Mouse (Mus musculus) limb, embryonic 10.5 days (tissue): Measurements from ENCODE around the gene Cops3. TPM values are rescaled to one million over a fixed set of nuclear protein-coding genes. Genes with fewer than 3 reads are reported as not detected.

Source experiments
- DNase-seq: peaks from one replicate; pipeline ENCODE4 v3.0.0-alpha.2; 2017; ENCODE audit warnings: low spot score
- H3K27ac ChIP-seq: fragments of 300-500 bp; sonication (generic); 2 replicates; pipeline ENCODE4 v1.5.1; 2016; ENCODE audit warnings: mild to moderate bottlenecking
- H3K27me3 ChIP-seq: fragments of 300-500 bp; sonication (generic); 2 replicates; pipeline ENCODE4 v1.6.1; 2016; ENCODE audit warnings: low read depth, mild to moderate bottlenecking; ENCODE audit not compliant: poor library complexity, severe bottlenecking
- H3K36me3 ChIP-seq: fragments of 300-500 bp; sonication (generic); 2 replicates; pipeline ENCODE4 v1.6.1; 2016; ENCODE audit warnings: mild to moderate bottlenecking, moderate library complexity
- H3K4me1 ChIP-seq: fragments of 300-500 bp; sonication (generic); 2 replicates; pipeline ENCODE4 v1.6.1; 2016
- H3K4me3 ChIP-seq: fragments of 300-500 bp; sonication (generic); 2 replicates; pipeline ENCODE4 v1.5.1; 2016; ENCODE audit warnings: mild to moderate bottlenecking, moderate library complexity
- H3K9me3 ChIP-seq: fragments of 300-500 bp; sonication (generic); replicated peaks from 2 replicates; pipeline ENCODE4 v1.6.1; 2016; ENCODE audit warnings: mild to moderate bottlenecking
- WGBS: fragments of 180-500 bp; shearing (Covaris S2); methylation state at CpG from one replicate; pipeline ENCODE4 v1.1.7; 2016; 5-methylcytosine and 5-hydroxymethylcytosine counted together
- polyA plus RNA-seq: library from polyadenylated mRNA; unstranded; fragments of >200 nt; fragmentation: Nextera tagmentation; extraction: Ambion mirVana; gene quantifications from 2 replicates; pipeline ENCODE4 v1.2.1, GENCODE M21; 2016

Cops3 gene
- polyA plus RNA-seq, 1 experiment from 2014 or later, result 248 TPM

DNA sequence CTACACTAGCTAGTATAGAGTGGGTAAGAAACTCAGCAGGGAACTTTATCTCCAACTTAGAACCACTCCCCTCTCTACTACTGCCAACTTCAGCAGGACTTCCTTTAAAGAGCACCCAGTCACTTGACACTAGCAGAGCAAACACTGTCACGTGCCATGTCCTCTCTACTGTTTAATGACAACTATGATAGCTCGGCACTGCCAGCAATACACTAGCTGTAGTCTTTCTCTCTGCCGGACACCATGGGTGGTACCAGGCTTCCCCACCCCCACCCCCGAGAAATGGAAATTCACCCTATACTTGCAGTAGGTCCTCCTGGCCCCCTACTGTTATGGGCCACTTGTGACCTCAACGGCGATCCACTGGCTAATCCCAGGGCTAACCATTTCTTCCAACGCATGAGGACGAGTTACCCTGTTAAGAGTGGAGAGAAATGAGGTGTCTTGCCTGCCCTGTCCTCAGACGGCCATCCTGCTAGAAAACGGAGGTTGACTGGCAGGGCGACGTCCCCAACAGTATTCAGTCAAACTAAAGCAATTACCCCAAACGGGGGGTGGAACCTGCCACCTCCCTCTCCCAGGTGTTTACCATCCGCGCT, 30.5 kb downstream of the Cops3 start:
- H3K4me3 ChIP-seq, result peak overlapping the region; percentile 86
- H3K27me3 ChIP-seq, result no peaks in the 10 kb centered on the region
- peaks cover 20% of the 10 kb centered on the region for H3K4me1 ChIP-seq
- no peaks in the 10 kb centered on the region for H3K9me3 ChIP-seq
- H3K27ac ChIP-seq, result peak overlapping the region; percentile 100
- WGBS, result 2% methylated on average over 15 of the region's 15 CpGs
- peaks cover 37% of the 10 kb centered on the region for H3K36me3 ChIP-seq
- DNase-seq, result peak; percentile 33

DNA sequence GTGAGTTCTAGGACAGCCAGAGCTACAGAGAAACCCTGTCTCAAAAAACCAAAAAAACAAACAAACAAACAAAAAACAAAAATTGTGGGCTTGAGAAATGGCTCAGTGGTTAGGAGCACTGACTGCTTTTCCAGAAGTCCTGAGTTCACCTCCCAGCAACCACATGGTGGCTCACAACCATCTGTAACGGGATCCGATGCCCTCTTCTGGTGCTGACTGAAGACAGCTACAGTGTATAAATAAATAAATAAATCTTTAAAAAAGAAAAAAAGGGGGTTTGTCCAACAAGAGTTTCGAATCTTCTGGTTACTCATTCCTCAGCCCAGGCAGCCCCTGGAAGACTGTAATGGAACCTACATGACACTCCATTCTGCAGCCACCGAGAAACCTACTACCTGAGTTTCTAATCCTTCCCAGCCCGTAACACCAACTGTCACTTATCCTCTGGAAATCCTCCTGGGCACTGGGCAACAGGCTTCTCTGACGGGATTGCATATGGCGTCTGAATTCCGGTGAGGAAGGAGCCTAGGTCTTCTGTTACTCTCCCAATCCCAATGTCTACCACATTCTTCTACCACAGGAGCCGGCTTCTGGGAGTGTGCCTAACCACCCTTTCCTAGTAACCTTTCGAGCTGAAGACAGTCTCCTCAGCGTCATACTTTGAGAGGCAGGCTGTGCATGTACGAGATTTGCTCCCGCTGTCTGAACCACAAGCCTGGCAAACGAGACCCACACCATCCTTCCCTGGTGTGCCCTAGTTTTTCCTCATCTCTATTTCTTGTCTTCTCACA, 31.3 kb downstream of the Cops3 start:
- H3K36me3 ChIP-seq, result peaks cover 45% of the 10 kb centered on the region
- peak overlapping the region; percentile 86 for H3K4me3 ChIP-seq
- no peaks in the 10 kb centered on the region for H3K9me3 ChIP-seq
- no peak for DNase-seq
- H3K27ac ChIP-seq, result 0 out of 2 replicates have a peak overlapping the region, but pooled peaks have one; percentile 100
- H3K4me1 ChIP-seq, result peaks cover 20% of the 10 kb centered on the region
- WGBS, result 77% methylated on average over 14 of the region's 14 CpGs
- H3K27me3 ChIP-seq, result no peaks in the 10 kb centered on the region

DNA sequence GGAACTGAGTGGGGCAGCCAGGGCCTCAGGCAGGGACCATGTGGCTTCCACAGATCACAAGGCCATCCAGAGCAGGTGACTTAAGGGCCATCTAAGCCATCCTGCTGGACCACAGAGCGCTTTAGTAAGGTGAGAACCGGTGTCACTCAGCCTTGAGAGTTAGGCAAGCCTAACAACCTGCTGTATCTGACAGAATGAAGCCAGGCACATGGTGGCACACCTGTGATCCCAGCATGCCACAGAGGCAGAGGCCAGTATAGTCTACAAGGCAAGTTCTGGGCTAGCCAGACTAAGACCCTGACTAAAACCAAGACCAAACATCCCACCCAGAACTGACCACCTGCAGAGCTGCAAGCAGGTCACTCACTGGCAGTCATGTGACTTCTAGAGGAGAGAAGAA, 34.0 kb downstream of the Cops3 start:
- Histone ChIP-seq H3K27ac (no peak overlapping the region), H3K4me1 (peaks cover 14% of the 10 kb centered on the region), H3K36me3 (peaks cover 72% of the 10 kb centered on the region), H3K9me3 (no peaks in the 10 kb centered on the region), H3K27me3 (no peaks in the 10 kb centered on the region), H3K4me3 (no peak overlapping the region)
- WGBS, result 90% methylated on average over 2 of the region's 2 CpGs
- DNase-seq, result no peak

DNA sequence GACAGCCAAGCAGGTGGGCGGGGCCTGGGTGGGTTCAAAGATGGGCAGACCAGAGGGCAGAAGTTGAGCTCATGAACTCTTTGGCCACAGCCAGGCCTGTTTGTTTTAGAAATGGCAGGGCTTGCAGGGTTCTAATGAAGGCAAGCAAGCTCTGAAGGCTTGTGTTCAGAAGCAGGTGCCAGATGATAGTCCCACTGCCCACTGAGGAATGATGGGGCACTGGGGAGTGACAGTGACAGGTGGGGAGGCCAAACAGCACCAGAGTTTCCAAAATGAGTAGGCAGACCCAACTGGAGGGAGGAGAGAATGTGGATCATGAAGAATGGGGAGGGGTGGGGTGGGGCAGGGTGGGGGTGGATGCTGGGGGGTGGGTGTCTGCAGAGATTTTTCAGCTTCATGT, 34.4 kb downstream of the Cops3 start:
- H3K4me1 ChIP-seq, result peaks cover 14% of the 10 kb centered on the region
- H3K9me3 ChIP-seq, result no peaks in the 10 kb centered on the region
- 95% methylated on average over 1 of the region's 1 CpGs for WGBS
- H3K4me3 ChIP-seq, result no peak overlapping the region
- no peak for DNase-seq
- H3K27me3 ChIP-seq, result no peaks in the 10 kb centered on the region
- H3K36me3 ChIP-seq, result peaks cover 76% of the 10 kb centered on the region
- H3K27ac ChIP-seq, result no peak overlapping the region

DNA sequence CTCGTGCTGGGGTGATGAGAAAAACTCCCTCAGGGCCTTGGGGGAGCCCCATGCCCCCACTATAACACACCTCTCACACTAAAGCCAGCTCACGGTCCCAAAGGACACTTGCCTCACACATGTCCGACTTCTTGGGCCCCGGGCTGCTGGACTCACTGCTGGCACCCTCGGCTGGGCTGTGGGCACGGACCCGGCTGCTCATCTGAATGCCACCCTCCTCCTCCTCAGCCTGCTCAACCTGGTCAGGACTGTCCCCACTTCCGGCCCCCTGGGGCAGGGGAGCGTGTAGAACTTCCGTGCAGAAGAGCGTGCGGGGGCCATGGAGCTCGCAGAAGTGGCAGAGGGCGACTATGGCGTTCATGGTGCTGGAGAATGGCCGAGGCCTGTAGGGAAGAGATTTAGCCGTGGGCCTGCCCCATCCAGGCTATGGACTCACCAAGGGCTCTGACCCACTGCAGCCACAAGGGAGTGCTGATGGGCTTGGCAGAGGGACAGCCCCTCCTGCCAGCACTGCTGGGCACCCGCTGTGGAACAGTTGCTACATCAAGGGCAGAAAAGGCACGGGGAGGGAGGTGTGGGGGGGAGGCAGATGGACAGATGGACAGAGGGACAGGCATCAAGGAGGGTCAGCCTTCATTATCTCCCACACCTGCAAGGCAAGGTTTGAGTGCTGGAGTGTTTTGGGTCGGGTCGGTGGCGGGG, 35.1 kb downstream of the Cops3 start:
- Histone ChIP-seq H3K4me3 (peak overlapping the region; percentile 13; the same call in 1 of the 2 replicates), H3K4me1 (peaks cover 12% of the 10 kb centered on the region), H3K36me3 (peaks cover 83% of the 10 kb centered on the region), H3K9me3 (no peaks in the 10 kb centered on the region), H3K27ac (no peak overlapping the region), H3K27me3 (no peaks in the 10 kb centered on the region)
- DNase-seq, result no peak
- 91% methylated on average over 22 of the region's 22 CpGs for WGBS

DNA sequence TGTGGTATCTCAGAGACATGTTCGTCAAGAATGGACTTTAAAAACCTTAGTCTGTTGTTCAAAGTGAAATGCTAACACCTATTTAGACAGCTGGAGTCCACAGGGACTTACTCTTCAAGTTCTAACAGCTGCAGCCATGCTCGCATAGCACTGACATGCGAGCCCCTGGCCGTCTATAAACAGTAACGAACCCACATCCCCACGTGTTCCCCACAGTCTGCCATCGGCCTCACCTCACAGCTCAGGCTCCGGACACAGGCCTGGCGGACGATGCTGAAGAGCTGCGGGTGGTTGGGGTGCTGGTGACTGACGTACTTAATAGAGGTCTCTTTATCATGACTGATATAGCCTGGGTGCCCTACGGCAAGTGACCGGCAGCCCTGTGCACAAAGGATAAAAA, 36.1 kb downstream of the Cops3 start:
- Histone ChIP-seq H3K27ac (no peak overlapping the region), H3K4me3 (no peak overlapping the region), H3K4me1 (peaks cover 2% of the 10 kb centered on the region), H3K9me3 (no peaks in the 10 kb centered on the region), H3K36me3 (peaks cover 93% of the 10 kb centered on the region), H3K27me3 (no peaks in the 10 kb centered on the region)
- WGBS, result 92% methylated on average over 14 of the region's 14 CpGs
- DNase-seq, result no peak

DNA sequence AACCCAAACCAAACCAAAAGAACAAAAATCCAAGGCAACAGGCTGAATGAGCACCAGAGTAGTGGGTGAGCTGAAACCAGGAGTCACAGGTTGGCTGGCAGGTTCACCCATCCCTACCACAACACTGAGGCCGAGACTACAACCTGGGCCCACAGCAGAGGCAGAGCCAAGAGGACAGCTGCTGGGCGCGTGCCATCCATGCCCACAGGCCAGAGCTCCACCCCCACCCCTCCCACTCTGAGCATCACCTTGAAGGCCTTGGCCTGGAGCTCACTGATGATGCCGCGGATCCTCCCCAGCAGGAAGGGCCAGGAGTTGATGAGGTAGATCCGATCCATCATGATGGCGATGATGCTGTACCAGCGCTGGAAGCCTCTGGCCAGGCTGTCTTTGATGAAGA, 37.8 kb downstream of the Cops3 start:
- Histone ChIP-seq H3K27me3 (no peaks in the 10 kb centered on the region), H3K36me3 (peaks cover 100% of the 10 kb centered on the region), H3K4me3 (no peak overlapping the region), H3K27ac (no peak overlapping the region), H3K9me3 (no peaks in the 10 kb centered on the region), H3K4me1 (no peaks in the 10 kb centered on the region)
- DNase-seq, result no peak
- 97% methylated on average over 8 of the region's 8 CpGs for WGBS

DNA sequence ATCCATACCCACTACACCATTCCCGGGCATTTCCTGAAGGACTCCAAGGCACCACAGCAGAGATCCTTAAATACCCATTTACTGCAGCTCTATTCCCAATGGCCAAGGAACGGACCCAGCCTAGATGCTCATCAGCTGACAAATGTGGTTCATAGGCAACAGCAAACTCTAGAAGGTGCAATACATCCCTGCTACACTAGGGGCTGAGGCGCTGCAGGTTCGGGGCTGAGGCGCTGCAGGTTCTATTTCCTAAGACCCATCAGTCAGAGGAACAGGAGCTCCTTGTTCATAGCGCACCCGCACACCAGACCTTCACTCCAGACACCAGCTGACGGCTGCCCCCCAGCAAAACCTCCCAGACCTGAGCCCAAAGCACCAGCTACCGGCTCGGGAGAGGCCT, 39.2 kb downstream of the Cops3 start:
- no peaks in the 10 kb centered on the region for H3K4me1 ChIP-seq
- H3K27me3 ChIP-seq, result no peaks in the 10 kb centered on the region
- no peak overlapping the region for H3K4me3 ChIP-seq
- peaks cover 100% of the 10 kb centered on the region for H3K36me3 ChIP-seq
- no peak for DNase-seq
- no peaks in the 10 kb centered on the region for H3K9me3 ChIP-seq
- no peak overlapping the region for H3K27ac ChIP-seq
- 94% methylated on average over 10 of the region's 10 CpGs for WGBS

DNA sequence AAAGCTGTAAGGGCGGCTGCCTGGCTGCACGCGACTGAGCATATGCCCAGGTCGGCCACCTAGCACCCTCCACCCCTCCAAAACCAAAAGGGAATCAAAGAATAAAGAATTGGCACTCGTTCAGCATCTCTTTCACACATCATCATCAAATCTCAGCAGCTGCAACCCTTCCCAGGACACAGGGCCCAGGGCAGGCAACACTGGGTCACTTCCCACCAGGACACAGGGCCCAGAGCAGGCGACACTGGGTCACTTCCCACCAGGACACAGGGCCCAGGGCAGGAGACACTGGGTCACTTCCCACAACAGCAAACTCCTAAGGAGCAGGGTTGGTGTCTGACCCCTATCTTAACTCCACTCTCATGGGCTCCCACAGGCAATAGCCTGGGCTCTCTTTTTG, 46.2 kb downstream of the Cops3 start:
- DNase-seq, result no peak
- H3K27ac ChIP-seq, result no peak overlapping the region
- no peaks in the 10 kb centered on the region for H3K4me1 ChIP-seq
- H3K27me3 ChIP-seq, result no peaks in the 10 kb centered on the region
- 90% methylated on average over 6 of the region's 6 CpGs for WGBS
- H3K36me3 ChIP-seq, result peaks cover 73% of the 10 kb centered on the region
- no peaks in the 10 kb centered on the region for H3K9me3 ChIP-seq
- H3K4me3 ChIP-seq, result no peak overlapping the region

DNA sequence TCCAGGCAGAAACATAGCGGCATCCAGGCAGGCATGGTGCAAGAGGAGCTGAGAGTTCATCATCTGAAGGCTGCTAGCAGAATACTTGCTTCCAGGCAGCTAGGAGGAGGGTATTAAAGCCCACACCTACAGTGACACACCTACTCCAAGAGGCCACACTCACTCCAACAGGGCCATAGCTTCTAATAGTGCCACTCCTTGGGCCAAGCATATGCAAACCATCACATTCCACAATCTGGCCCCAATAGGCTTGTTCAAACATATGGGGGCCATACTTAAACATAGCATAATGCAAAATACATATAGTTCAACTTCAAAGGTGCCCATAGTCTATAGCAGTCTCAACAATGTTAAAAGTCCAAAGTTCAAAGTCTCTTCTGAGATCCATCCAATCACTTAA, 50.3 kb downstream of the Cops3 start:
- Histone ChIP-seq H3K27me3 (peaks cover 30% of the 10 kb centered on the region), H3K4me3 (no peak overlapping the region), H3K36me3 (peaks cover 36% of the 10 kb centered on the region), H3K27ac (no peak overlapping the region), H3K4me1 (peaks cover 19% of the 10 kb centered on the region), H3K9me3 (no peaks in the 10 kb centered on the region)
- 89% methylated on average over 1 of the region's 1 CpGs for WGBS
- no peak for DNase-seq

DNA sequence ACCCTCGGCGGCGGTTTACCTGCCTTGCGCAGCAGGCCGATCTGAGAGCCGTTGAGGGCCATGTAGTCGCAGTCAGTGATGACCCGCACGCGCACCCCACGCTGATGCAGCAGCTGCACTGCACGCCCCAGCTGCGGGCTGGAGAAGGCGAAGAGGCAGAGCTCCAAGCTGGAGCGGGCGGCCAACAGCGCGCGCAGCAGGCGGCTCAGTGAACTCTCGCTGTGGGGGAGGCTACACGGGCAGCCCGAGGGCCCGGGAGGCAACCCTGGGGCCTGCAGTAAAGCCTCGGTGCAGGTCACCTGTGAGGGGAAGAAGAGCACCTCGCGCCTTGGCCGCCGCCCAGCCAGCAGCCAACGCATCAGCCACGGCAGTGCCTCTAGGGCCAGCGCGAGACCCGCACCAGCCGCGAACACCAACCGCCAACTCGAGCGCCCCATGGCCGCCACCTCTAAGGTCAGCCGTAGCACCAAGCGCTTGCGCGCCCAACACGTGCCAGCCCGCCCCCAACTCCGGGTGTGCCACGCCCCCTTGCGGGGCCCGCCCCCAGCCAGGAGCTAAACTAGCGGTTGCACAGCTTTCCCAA, 52.3 kb downstream of the Cops3 start, which contains the start of gene Pld6:
Pld6 (minus strand) TSS at position 447 of the 583 bp plus-strand sequence.
- peaks cover 30% of the 10 kb centered on the region for H3K27me3 ChIP-seq
- DNase-seq, result peak; percentile 85
- no peaks in the 10 kb centered on the region for H3K9me3 ChIP-seq
- peak within 1 kb of the TSS; percentile 72 for H3K27ac ChIP-seq
- H3K4me3 ChIP-seq, result peak within 1 kb of the TSS; percentile 64
- WGBS, result 1% methylated on average over 51 of the region's 51 CpGs
- peaks cover 19% of the 10 kb centered on the region for H3K4me1 ChIP-seq
- H3K36me3 ChIP-seq, result peaks cover 16% of the 10 kb centered on the region

DNA sequence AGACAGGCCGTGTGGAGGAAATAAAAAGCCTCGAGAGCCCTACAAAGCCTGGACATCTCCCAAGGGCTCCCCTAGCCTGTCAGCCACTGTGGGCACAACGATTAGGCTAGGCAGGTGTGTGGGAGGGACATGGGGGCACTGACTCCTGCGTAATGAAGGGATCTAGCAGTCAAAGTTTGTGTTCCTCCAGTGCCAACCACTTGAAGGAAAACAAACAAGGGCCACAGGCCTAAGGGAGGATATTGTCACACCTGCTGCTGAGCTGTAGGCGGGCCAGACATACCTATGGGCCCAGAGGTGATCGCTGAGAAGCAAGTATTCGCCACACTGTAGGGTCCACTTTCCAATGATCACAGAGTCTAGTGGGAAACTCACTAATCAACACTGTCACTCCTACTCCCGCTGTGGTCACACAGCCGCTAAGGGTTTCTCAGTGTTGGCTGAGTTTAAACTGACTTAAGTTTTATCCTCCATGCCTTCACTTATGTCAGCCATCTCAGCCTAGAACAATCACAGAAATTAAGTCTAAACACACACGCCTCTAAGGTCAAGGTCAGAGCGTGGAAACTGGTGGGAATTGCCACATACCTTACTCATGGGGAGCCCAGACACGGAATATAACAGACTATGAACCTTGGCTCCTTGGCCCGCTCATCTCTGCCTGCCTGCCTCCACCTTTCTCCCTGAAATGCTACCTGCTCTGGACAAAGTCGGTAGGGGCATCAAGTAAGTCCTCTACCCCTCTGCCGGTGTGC, 53.0 kb downstream of the Cops3 start:
- 57% methylated on average over 15 of the region's 15 CpGs for WGBS
- Histone ChIP-seq H3K36me3 (peaks cover 9% of the 10 kb centered on the region), H3K4me1 (peaks cover 19% of the 10 kb centered on the region), H3K4me3 (peak overlapping the region; percentile 64), H3K9me3 (no peaks in the 10 kb centered on the region), H3K27me3 (peaks cover 30% of the 10 kb centered on the region), H3K27ac (peak overlapping the region; percentile 72)
- DNase-seq, result no peak
